Mouse (Mus musculus) fat pad, adult 2 months (tissue): Measurements from ENCODE around the gene Ticam1.

Source experiments
- DNase-seq: peaks from one replicate; pipeline ENCODE4 v3.0.0-alpha.2; 2011; ENCODE audit warnings: low read depth, low spot score; ENCODE audit errors: extremely low read depth

The Ticam1 gene

DNA sequence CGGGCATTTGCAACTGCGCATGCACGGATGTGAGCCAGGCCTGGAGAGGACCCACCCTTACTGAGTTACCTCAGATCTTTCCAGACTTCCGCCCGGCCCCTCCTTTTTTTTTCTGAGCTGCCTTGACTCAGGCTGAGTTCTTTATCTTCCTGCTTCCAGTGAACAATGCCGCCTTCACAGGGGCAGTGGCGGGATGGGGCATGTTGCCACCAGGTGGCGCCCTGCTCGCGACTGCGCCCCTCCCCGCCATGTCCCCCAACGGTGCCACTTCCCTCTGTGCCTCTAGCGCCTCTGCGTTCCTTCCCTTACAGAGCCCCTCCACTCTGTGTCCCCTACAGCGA lies 14.6 kb upstream of the Ticam1 start:
- DNase-seq, result no peak

GRCm38 (mm10) chr17:56290388-56291170 lies 14.0 kb upstream of the Ticam1 start:
- DNase-seq, result no peak

GRCm38 (mm10) chr17:56289371-56290331 lies 13.1 kb upstream of the Ticam1 start:
- no peak for DNase-seq

GRCm38 (mm10) chr17:56288866-56289265 lies 12.3 kb upstream of the Ticam1 start:
- no peak for DNase-seq

GRCm38 (mm10) chr17:56287830-56288229 lies 11.2 kb upstream of the Ticam1 start:
- DNase-seq, result no peak

GRCm38 (mm10) chr17:56285995-56286394 lies 9.4 kb upstream of the Ticam1 start:
- no peak for DNase-seq

DNA sequence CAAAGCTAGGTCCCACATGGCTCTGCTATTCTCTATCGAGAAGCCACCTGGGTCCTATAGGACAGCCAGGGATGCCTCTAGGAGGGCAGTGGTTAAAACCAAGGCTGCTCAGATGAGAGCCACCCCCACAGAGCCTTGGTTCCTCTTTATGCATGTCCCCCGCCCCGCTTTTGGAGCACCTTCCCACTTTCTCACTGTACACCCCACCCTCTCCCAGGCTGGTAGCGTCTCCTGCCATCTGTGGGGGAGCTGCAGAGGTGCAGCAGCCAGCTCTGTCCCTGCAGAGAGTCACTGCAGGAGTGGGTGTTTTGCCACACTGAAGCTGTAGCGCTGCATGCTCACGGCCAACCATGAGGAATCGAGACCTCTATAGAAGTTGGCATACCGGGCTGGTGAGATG lies 6.7 kb upstream of the Ticam1 start:
- no peak for DNase-seq

DNA sequence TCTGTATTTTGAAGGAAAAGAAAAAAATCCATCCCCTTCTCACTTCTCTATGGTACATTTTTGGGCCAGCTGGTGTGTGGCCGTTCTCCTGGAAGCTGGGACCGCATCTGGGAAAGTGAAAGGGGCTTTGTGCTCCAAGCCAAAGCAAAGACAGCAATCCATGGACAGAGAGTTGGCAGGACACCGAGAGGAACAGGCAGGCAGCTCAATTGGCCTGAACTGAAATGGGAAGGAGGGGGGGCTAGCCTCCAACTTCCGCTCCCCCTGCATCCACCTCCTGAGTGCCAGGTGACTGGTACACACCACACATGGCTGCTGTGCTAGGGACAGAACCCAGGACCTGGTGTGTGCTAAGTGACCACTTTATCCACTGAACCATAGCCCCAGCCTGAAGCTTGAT lies 6.2 kb upstream of the Ticam1 start:
- no peak for DNase-seq

DNA sequence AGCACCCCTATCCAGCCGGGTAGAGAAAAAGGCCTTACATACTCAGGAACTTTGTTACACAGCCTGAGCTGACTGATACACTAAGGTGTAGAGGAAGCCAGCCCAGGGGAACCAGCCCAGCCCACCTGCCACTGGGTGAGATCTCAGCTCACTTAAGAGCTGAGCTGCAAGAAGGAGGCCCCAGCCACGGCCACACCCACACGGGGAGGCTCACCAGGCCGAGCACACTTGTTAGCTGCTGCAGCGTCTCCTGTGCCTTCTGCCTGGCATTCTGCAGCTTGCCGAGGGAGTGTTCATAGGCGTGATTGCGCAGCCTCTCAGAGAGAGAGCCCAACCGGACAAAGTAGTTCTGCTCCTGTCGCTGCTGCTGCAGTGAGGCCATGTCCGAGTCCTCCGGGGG lies 4.6 kb upstream of the Ticam1 start:
- DNase-seq, result no peak

DNA sequence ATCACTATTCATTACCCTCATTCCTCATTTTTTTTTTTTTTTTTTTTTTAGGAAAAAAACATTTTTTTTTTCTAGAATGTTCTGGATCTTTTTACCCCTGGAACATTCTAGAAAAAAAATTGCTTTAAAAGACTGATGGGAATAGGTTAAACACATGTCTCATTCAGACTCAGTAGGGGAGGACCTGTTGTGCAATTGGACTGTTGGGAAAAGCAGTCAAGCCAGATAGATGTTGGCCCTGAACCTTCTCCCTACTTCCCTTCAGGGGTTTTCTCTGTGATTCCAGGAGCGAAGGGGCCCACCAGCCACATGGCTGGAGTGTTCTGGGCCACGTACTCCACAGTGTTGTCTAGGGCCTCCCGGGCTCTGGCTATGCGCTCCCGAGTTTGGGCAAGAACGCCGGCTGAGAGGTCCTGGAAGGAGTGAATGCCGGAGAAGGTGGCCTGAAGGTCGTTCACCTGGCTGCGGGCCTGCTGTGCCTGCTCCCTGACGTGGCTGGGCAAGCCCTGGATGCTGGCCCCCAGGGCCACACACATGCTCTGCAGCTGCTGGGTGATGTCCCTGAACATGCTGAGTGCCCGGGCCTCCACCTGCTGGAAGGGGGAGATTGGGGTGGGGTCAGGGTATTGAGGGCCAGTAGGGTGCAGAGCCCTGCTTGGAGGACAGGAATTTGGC lies 3.0 kb upstream of the Ticam1 start:
- DNase-seq, result no peak

GRCm38 (mm10) chr17:56278340-56278739 lies 1.8 kb upstream of the Ticam1 start:
- no peak for DNase-seq

DNA sequence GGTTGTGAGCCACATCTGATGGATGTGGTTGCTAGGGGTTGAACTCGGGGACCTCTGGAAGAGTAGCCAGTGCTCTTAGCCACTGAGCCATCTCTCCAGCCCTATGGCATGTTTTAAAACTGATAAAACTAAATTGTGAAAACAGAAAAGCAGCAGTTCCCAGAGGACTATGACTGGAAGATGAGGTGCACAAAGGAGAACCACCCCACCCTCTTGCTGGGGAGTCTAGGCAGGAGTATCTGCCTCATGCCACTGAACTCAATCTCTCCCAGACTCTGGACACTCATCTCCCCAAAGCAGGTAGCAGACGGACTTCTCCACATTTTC lies 944 bp upstream of the Ticam1 start:
- DNase-seq, result no peak

DNA sequence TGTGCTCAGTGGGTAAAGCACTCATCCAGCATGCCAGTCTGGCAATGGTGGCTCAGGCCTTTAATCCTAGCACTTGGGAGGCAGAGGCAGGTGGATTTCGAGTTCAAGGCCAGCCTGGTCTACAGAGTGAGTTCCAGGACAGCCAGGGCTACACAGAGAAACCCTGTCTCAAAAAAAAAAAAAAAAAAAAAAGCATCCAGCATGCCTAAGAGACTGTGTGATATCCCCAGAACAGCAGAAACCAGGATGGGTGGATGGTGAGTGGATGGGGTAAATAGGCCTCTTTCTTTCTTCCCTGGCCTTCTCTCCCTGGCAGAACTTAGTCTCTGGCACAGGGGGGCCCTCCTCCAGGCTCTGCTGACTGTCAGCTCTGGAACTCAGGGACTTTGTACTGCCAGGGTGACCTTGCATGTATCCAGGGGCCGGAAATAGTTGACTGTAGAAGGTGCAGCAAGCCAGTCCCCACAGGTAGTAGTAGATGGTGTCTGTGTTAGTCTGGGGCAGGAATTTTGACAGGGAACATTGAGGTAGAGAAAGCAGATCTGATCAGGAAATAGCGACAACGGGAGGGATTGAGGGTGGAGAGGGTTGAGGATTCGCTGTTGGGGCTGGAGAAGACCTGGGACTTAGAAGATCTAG lies 625 bp downstream of the Ticam1 start:
- no peak for DNase-seq

GRCm38 (mm10) chr17:56273986-56274385 lies 2.6 kb downstream of the Ticam1 start:
- no peak for DNase-seq

- DNase-seq, result no peak
These were observed 3.1 kb downstream of the Ticam1 start for GRCm38 (mm10) chr17:56273482-56273881.

DNA sequence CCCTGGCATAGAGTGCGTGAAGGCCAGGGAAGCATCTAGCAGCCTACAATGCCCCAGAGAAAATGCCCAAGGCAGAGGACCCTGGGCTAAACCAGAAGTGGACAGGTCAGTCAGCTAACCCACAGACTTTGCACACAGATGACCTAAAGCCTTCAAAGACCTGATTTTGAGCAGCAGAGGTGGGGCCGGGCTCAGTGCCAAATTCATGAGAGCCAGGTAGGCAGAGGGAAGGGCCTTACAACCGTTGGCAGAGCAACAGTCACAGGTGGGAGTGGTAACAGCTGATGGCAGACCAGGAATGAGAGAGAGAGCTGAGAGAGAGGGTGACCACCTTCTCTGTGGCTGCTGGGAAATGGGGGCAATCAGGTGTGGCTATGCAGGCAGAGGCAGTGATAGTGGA lies 3.9 kb downstream of the Ticam1 start:
- DNase-seq, result no peak

GRCm38 (mm10) chr17:56271609-56272253 lies 4.9 kb downstream of the Ticam1 start:
- DNase-seq, result no peak

DNA sequence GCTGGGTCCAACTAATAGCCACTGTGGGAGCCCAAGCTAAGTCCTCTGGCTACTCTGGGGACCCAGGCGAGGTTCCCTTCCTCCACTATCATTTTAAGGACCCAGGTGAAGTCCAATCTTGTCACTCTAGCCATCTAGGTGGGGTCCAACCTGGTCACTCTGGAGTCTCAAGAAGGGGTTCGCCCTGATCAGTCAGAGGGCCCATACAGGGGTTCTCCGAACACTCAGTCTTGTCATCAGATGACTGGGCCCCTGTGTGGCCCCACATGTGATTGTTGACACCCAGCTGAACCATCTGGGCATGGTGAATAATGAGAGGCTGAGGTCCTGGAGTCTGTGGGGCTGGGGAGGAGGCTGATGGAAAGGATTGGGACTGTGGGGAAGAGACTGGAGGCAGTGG lies 6.8 kb downstream of the Ticam1 start:
- no peak for DNase-seq

GRCm38 (mm10) chr17:56269153-56269630 lies 7.4 kb downstream of the Ticam1 start:
- no peak for DNase-seq

DNA sequence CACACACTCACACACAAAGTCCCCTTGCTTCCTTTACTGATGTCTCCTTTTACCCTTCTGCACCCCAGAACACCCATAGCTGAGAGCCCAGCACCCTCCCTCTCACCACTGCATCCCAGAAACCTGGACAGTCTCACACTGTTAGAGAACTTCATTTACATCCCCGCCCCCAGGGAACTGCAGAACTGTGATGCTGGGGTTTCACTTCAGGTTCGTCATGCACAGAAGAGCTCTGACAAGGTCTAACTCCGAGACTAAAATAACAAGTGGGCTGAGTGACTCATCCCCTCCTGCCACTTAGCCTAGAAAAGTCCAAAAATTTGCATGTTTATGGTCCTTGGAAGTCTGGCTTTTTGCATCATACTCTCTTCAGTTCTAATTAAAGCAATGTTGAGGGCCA lies 10.3 kb downstream of the Ticam1 start:
- no peak for DNase-seq

- no peak for DNase-seq
These were observed 10.7 kb downstream of the Ticam1 start for GRCm38 (mm10) chr17:56265869-56266268.
